Mouse (Mus musculus) neural tube, embryonic 13.5 days (tissue): ENCODE measurements around the gene Dnmt3b. TPM values are rescaled to one million over a fixed set of nuclear protein-coding genes. Genes with fewer than 3 reads are reported as not detected.

ENCODE experiments used
- ATAC-seq: fragments of 200-750 bp; cut with Nextera tagmentation; 2 replicates; pipeline ENCODE4 v1.8.0; 2017; ENCODE audit warnings: low read depth, mild to moderate bottlenecking, moderate TSS enrichment, moderate library complexity
- H3K27ac ChIP-seq: fragments of 300-500 bp; sonication (generic); replicated peaks from 2 replicates; pipeline ENCODE4 v1.5.1; 2015; ENCODE audit warnings: moderate library complexity, mild to moderate bottlenecking, inconsistent platforms
- H3K27me3 ChIP-seq: fragments of 300-500 bp; sonication (generic); 2 replicates; pipeline ENCODE4 v1.6.1; 2015; ENCODE audit warnings: mild to moderate bottlenecking, inconsistent platforms
- H3K36me3 ChIP-seq: fragments of 300-500 bp; sonication (generic); 2 replicates; pipeline ENCODE4 v1.6.1; 2015; ENCODE audit warnings: mild to moderate bottlenecking, inconsistent platforms
- H3K4me1 ChIP-seq: fragments of 300-500 bp; sonication (generic); replicated peaks from 2 replicates; pipeline ENCODE4 v1.6.1; 2015; ENCODE audit warnings: inconsistent platforms
- H3K4me2 ChIP-seq: fragments of 300-500 bp; sonication (generic); 2 replicates; pipeline ENCODE4 v1.6.1; 2015; ENCODE audit warnings: inconsistent platforms, mild to moderate bottlenecking, moderate library complexity
- H3K4me3 ChIP-seq: fragments of 300-500 bp; sonication (generic); 2 replicates; pipeline ENCODE4 v1.5.1; 2015; ENCODE audit warnings: mild to moderate bottlenecking, inconsistent platforms
- H3K9ac ChIP-seq: fragments of 300-500 bp; sonication (generic); 2 replicates; pipeline ENCODE4 v1.6.1; 2015; ENCODE audit warnings: moderate library complexity, mild to moderate bottlenecking, inconsistent platforms
- H3K9me3 ChIP-seq: fragments of 300-500 bp; sonication (generic); 2 replicates; pipeline ENCODE4 v1.6.1; 2016; ENCODE audit warnings: inconsistent platforms
- WGBS: fragments of 180-500 bp; shearing (Covaris S2); methylation state at CpG from one replicate; pipeline ENCODE4 v1.1.7; 2015; 5-methylcytosine and 5-hydroxymethylcytosine counted together
- polyA plus RNA-seq: library from polyadenylated mRNA; unstranded; fragments of >200 nt; fragmentation: Nextera tagmentation; extraction: Ambion mirVana; gene quantifications from 2 replicates; pipeline ENCODE4 v1.2.1, GENCODE M21; 2015

Dnmt3b gene
- polyA plus RNA-seq, 1 experiment from 2014 or later, result 3.9 TPM

- H3K9ac ChIP-seq, result no peak overlapping the region
- no peak overlapping the region for H3K4me2 ChIP-seq
- no peaks in the 10 kb centered on the region for H3K4me1 ChIP-seq
- H3K36me3 ChIP-seq, result no peaks in the 10 kb centered on the region
- no peak overlapping the region for H3K4me3 ChIP-seq
- no peaks in the 10 kb centered on the region for H3K9me3 ChIP-seq
- no peak for ATAC-seq
- H3K27me3 ChIP-seq, result no peaks in the 10 kb centered on the region
- H3K27ac ChIP-seq, result no peak overlapping the region
- 77% methylated on average over 4 of the region's 4 CpGs for WGBS
Observed at GRCm38 (mm10) chr2:153734033-153734432, 84.8 kb downstream of the Dnmt3b start.

Other genes starting within 250 kb of the Dnmt3b start
- not detected in 2 replicates for gene 4930404H24Rik, start 156.7 kb upstream of the Dnmt3b start, polyA plus RNA-seq
- gene Nol4l, start 119.5 kb upstream of the Dnmt3b start, polyA plus RNA-seq, result 40.8 and 43.3 TPM in 2 replicates
- 84.6 and 85.9 TPM in 2 replicates for gene Commd7, start 16.7 kb upstream of the Dnmt3b start, polyA plus RNA-seq
- not detected in 2 replicates for gene Dnmt3c, start 47.2 kb downstream of the Dnmt3b start, polyA plus RNA-seq
- gene Mapre1, start 91.8 kb downstream of the Dnmt3b start, polyA plus RNA-seq, result 395 and 425 TPM in 2 replicates
- gene Efcab8, start 130.5 kb downstream of the Dnmt3b start, polyA plus RNA-seq, result not detected in 2 replicates
- not detected in 2 replicates for gene Sun5, start 221.6 kb downstream of the Dnmt3b start, polyA plus RNA-seq
- gene Bpifb2, start 225.6 kb downstream of the Dnmt3b start, polyA plus RNA-seq, result not detected in 2 replicates